Mouse (Mus musculus) lung, postnatal 0 days (tissue): ENCODE data around the gene Slc9a9. TPM values are rescaled to one million over a fixed set of nuclear protein-coding genes. Genes with fewer than 3 reads are reported as not detected.

Experiments used
- ATAC-seq: fragments of 200-750 bp; cut with Nextera tagmentation; 2 replicates; pipeline ENCODE4 v1.8.0; 2017; ENCODE audit warnings: moderate library complexity
- DNase-seq: peaks from one replicate; pipeline ENCODE4 v3.0.0-alpha.2; 2016; ENCODE audit warnings: low spot score
- H3K27ac ChIP-seq: fragments of 300-500 bp; sonication (generic); 2 replicates; pipeline ENCODE4 v1.5.1; 2014; ENCODE audit warnings: antibody characterized with exemption, mild to moderate bottlenecking, low read length, mixed read lengths
- H3K27me3 ChIP-seq: fragments of 300-500 bp; sonication (generic); replicated peaks from 2 replicates; pipeline ENCODE4 v1.6.1; 2014; ENCODE audit warnings: low read length, mixed read lengths; ENCODE audit not compliant: insufficient read depth
- H3K36me3 ChIP-seq: fragments of 300-500 bp; sonication (generic); 2 replicates; pipeline ENCODE4 v1.6.1; 2014; ENCODE audit warnings: low read length, mixed read lengths; ENCODE audit not compliant: insufficient read depth
- H3K4me1 ChIP-seq: fragments of 300-500 bp; sonication (generic); 2 replicates; pipeline ENCODE4 v1.6.1; 2014; ENCODE audit warnings: antibody characterized with exemption, low read depth, low read length, mixed read lengths; ENCODE audit not compliant: insufficient read depth
- H3K4me2 ChIP-seq: fragments of 300-500 bp; sonication (generic); replicated peaks from 2 replicates; pipeline ENCODE4 v1.6.1; 2014; ENCODE audit warnings: low read depth, mild to moderate bottlenecking, low read length, moderate library complexity, mixed read lengths
- H3K4me3 ChIP-seq: fragments of 300-500 bp; sonication (generic); 2 replicates; pipeline ENCODE4 v1.5.1; 2014; ENCODE audit warnings: low read depth, low read length
- H3K9ac ChIP-seq: fragments of 300-500 bp; sonication (generic); replicated peaks from 2 replicates; pipeline ENCODE4 v1.6.1; 2014; ENCODE audit warnings: low read depth, mild to moderate bottlenecking
- H3K9me3 ChIP-seq: fragments of 300-500 bp; sonication (generic); 2 replicates; pipeline ENCODE4 v1.6.1; 2016; ENCODE audit warnings: low read length, mixed read lengths
- CTCF ChIP-seq: IDR thresholded peaks from 2 replicates; pipeline ENCODE4 v1.5.1; 2016; ENCODE audit warnings: antibody characterized with exemption, mild to moderate bottlenecking
- EP300 ChIP-seq: IDR thresholded peaks from 2 replicates; pipeline ENCODE4 v1.6.1; 2016; ENCODE audit warnings: antibody characterized with exemption, mild to moderate bottlenecking, control low read depth
- WGBS: fragments of 180-500 bp; shearing (Covaris S2); extraction: QIAGEN DNeasy Blood & Tissue Kit; methylation state at CpG from one replicate; pipeline ENCODE4 v1.1.7; 2014; 5-methylcytosine and 5-hydroxymethylcytosine counted together
- polyA plus RNA-seq: library from polyadenylated mRNA; unstranded; fragments of >200 nt; fragmentation: Nextera tagmentation; extraction: Ambion mirVana; gene quantifications from 2 replicates; pipeline ENCODE4 v1.2.1, GENCODE M21; 2015

Gene Slc9a9
- polyA plus RNA-seq, 1 experiment from 2014 or later: 3.7 TPM

GRCm38 (mm10) chr9:94768114-94768513 is 98.4 kb downstream of the Slc9a9 start:
- Histone ChIP-seq H3K4me1 (no peaks in the 10 kb centered on the region), H3K27ac (no peak overlapping the region), H3K9me3 (no peaks in the 10 kb centered on the region), H3K36me3 (no peaks in the 10 kb centered on the region), H3K4me3 (no peak overlapping the region), H3K27me3 (no peaks in the 10 kb centered on the region), H3K9ac (no peak overlapping the region), H3K4me2 (no peak overlapping the region)
- WGBS: 77% methylated on average over 6 of the region's 6 CpGs
- TF ChIP-seq CTCF: no peak
- no peak for TF ChIP-seq EP300
- no peak for DNase-seq
- no peak for ATAC-seq

GRCm38 (mm10) chr9:94768524-94768923 is 98.8 kb downstream of the Slc9a9 start:
- no peaks in the 10 kb centered on the region for H3K36me3 ChIP-seq
- no peak overlapping the region for H3K4me2 ChIP-seq
- H3K27me3 ChIP-seq: no peaks in the 10 kb centered on the region
- ATAC-seq (no peak), DNase-seq (no peak)
- H3K9ac ChIP-seq: no peak overlapping the region
- no peaks in the 10 kb centered on the region for H3K9me3 ChIP-seq
- no peak overlapping the region for H3K4me3 ChIP-seq
- no peak for TF ChIP-seq EP300
- TF ChIP-seq CTCF: no peak
- no peak overlapping the region for H3K27ac ChIP-seq
- H3K4me1 ChIP-seq: no peaks in the 10 kb centered on the region
- WGBS: 71% methylated on average over 4 of the region's 4 CpGs

- Histone ChIP-seq H3K4me3 (no peak overlapping the region), H3K27ac (no peak overlapping the region), H3K4me1 (no peaks in the 10 kb centered on the region), H3K9ac (no peak overlapping the region), H3K36me3 (no peaks in the 10 kb centered on the region), H3K4me2 (no peak overlapping the region), H3K9me3 (no peaks in the 10 kb centered on the region), H3K27me3 (no peaks in the 10 kb centered on the region)
- TF ChIP-seq CTCF (no peak), EP300 (0 out of 2 replicates have a peak, but pooled peaks have one; percentile 10)
- DNase-seq (peak; percentile 43), ATAC-seq (peak; percentile 44; the same call in 1 of the 2 replicates)
- 40% methylated on average over 4 of the region's 4 CpGs for WGBS
These were observed 103.6 kb downstream of the Slc9a9 start for GRCm38 (mm10) chr9:94773357-94773756.

GRCm38 (mm10) chr9:94788261-94788660 is 118.6 kb downstream of the Slc9a9 start:
- Histone ChIP-seq H3K27me3 (no peaks in the 10 kb centered on the region), H3K4me1 (no peaks in the 10 kb centered on the region), H3K9ac (no peak overlapping the region), H3K4me2 (no peak overlapping the region), H3K4me3 (no peak overlapping the region), H3K36me3 (no peaks in the 10 kb centered on the region), H3K9me3 (no peaks in the 10 kb centered on the region), H3K27ac (no peak overlapping the region)
- DNase-seq (no peak), ATAC-seq (no peak)
- WGBS: 65% methylated on average over 3 of the region's 3 CpGs
- TF ChIP-seq EP300: no peak
- TF ChIP-seq CTCF: no peak

GRCm38 (mm10) chr9:94790966-94791365 is 121.3 kb downstream of the Slc9a9 start:
- Histone ChIP-seq H3K27ac (no peak overlapping the region), H3K4me1 (no peaks in the 10 kb centered on the region), H3K9ac (no peak overlapping the region), H3K36me3 (no peaks in the 10 kb centered on the region), H3K9me3 (no peaks in the 10 kb centered on the region), H3K4me2 (no peak overlapping the region), H3K27me3 (no peaks in the 10 kb centered on the region), H3K4me3 (no peak overlapping the region)
- no peak for DNase-seq
- TF ChIP-seq CTCF: no peak
- TF ChIP-seq EP300: no peak
- no peak for ATAC-seq
- WGBS: 95% methylated on average over 2 of the region's 2 CpGs

GRCm38 (mm10) chr9:94803073-94803472 is 133.4 kb downstream of the Slc9a9 start:
- Histone ChIP-seq H3K9ac (no peak overlapping the region), H3K9me3 (no peaks in the 10 kb centered on the region), H3K27ac (no peak overlapping the region), H3K36me3 (no peaks in the 10 kb centered on the region), H3K4me2 (no peak overlapping the region), H3K4me3 (no peak overlapping the region), H3K27me3 (no peaks in the 10 kb centered on the region), H3K4me1 (no peaks in the 10 kb centered on the region)
- ATAC-seq: no peak
- DNase-seq: no peak
- no peak for TF ChIP-seq CTCF
- TF ChIP-seq EP300: no peak

GRCm38 (mm10) chr9:94805506-94805905 is 135.8 kb downstream of the Slc9a9 start:
- WGBS: 66% methylated on average over 8 of the region's 8 CpGs
- Histone ChIP-seq H3K4me3 (no peak overlapping the region), H3K36me3 (no peaks in the 10 kb centered on the region), H3K9me3 (no peaks in the 10 kb centered on the region), H3K27ac (no peak overlapping the region), H3K4me1 (no peaks in the 10 kb centered on the region), H3K9ac (no peak overlapping the region), H3K27me3 (no peaks in the 10 kb centered on the region), H3K4me2 (no peak overlapping the region)
- DNase-seq: no peak
- TF ChIP-seq CTCF: no peak
- no peak for TF ChIP-seq EP300
- no peak for ATAC-seq
